Mouse (Mus musculus): ENCODE data around the gene Tpi1.

GRCm38 (mm10) chr6:124769101-124769765 is 44.9 kb downstream of the Tpi1 start, which contains the start of gene Eno2:
- TF ChIP-seq TCF12 (IDR thresholded peaks at IDR 0.05; ENCODE audit: insufficient read depth, poor library complexity, severe bottlenecking) (no peak), POLR2A (IDR thresholded peaks at IDR 0.05; ENCODE audit: insufficient read length, low read depth) (peak; percentile 74), POLR2AphosphoS2 (IDR thresholded peaks at IDR 0.05; ENCODE audit: insufficient read length, low read depth) (peak; percentile 77), USF1 (IDR thresholded peaks at IDR 0.05; ENCODE audit: low read depth) (peak; percentile 23), MYOD1 (IDR thresholded peaks at IDR 0.05; ENCODE audit: control insufficient read depth in 1 of 3, insufficient read length in 2 of 3, low read depth in 2 of 3) (no peak), E2F4 (IDR thresholded peaks at IDR 0.05; ENCODE audit: insufficient read depth) (no peak), MYOG (IDR thresholded peaks at IDR 0.05; ENCODE audit: control insufficient read depth in 1 of 3, insufficient read depth in 1 of 3, insufficient read length in 2 of 3, low read depth in 2 of 3) (no peak)
